Mouse (Mus musculus) bone marrow, adult 2 months (tissue): ENCODE results near the gene Mrps18a.

Source experiments
- CTCF ChIP-seq: fragments of 200-500 bp; IDR thresholded peaks from 2 replicates; pipeline ENCODE4 v1.5.1; 2011; ENCODE audit warnings: low read length, control low read depth; ENCODE audit not compliant: control insufficient read depth, insufficient read depth
- POLR2A ChIP-seq: fragments of 200-500 bp; IDR thresholded peaks from 2 replicates; pipeline ENCODE4 v1.6.1; 2011; ENCODE audit warnings: low read depth, mild to moderate bottlenecking, control low read depth, low read length, borderline replicate concordance; ENCODE audit not compliant: control insufficient read depth

DNA sequence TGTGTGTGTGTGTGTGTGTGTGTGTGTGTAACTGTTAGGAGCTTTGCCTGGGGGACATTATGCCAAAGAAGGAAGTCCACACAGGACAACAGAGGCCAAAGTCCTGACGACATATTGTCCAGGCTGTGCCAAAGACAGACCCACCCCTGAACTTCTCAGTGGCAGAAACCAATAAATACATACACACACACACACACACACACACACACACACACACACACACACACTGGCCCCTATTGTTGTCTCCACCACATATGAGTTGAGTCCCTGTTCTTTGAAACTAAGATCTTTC, 34.6 kb upstream of the Mrps18a start:
- no peak for TF ChIP-seq POLR2A
- TF ChIP-seq CTCF: no peak
